Mouse (Mus musculus) WW6 (cell line): ENCODE results near the gene Exd2.
"Not testable (repeated sequence)": the region's sequence is repeated elsewhere in the genome, so short reads cannot be mapped to it uniquely, and the experiment has no call there.

Source experiments
- DNase-seq: peaks from one replicate; pipeline ENCODE4 v3.0.0-alpha.2; 2013; ENCODE audit warnings: low read depth, low spot score

Gene Exd2

DNA sequence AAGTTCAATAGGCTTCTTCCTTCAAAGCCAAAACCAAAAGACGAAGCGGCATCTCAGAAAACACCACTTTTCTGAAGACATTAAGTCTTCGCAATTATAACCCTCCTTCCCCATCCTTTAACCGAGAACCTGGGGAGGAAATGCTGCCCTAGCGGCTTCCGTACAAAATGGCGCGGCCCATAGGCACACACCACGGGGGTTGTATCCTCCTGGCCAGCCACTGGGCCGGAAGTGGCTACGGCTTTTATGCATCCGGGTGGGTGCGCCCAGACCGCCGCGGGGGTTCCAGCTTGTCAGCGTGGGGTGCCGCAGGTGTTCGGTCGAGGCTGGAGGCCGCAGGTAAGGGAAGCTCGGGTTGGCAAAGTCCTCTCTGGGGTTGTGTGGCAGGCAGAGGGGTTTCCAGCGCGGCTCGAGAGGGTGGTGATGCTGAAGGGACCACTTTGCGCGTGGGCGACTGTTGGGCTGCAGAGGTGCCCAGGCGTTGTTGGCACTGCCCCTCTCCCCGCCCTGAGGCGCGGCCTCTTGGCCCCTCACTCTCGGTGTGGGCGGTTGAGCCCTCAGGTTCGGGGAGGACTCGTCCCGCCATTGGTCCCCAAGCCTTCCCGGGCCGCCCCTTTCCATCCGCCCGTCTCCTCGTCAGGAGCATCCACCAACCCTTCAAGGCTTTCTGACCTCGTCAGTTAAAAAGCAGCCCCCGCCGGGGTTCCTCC lies at the start of gene Exd2:
Gene Exd2, plus strand, starts transcription at position 154 of the 710 bp plus-strand sequence.
- peak; percentile 60 for DNase-seq

DNA sequence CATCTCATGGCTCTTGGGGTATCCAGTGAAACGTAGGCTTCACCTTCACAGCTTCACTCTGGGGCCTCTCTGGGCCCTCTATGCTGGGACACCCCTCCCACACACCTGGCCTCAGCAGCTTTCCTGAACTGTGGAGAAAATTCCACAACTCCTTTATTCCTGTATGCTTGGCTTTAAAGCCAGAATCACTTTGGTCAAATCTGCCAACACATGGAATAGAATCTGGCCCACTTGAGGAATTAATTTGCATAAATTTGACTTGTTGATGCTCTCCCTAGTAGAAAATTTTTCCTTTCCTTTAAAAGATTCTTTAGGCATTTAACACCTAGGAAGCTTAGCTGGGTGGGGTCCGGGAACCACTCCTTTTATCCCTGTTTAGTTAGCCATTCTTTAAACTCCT lies 47.8 kb upstream of the Exd2 start:
- no peak for DNase-seq

DNA sequence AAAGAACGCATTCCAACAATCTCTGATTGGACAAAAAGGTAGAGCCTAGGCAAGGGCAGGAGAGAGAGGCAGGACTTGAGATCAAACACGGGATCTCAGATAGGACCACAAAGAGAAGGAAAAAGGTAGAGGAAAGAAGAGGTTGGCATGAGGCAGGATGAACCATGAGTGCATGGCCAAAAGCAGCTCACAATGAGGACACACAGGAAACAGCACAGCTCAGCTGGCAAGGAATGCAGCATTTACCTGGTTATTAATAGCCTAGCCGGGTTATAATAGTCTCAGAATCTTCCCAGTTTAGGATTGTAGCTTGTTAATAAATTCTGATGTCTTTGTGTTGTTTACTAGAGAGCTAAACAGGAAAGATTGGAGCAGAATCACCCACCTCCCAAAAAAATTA lies 35.2 kb upstream of the Exd2 start:
- no peak for DNase-seq

DNA sequence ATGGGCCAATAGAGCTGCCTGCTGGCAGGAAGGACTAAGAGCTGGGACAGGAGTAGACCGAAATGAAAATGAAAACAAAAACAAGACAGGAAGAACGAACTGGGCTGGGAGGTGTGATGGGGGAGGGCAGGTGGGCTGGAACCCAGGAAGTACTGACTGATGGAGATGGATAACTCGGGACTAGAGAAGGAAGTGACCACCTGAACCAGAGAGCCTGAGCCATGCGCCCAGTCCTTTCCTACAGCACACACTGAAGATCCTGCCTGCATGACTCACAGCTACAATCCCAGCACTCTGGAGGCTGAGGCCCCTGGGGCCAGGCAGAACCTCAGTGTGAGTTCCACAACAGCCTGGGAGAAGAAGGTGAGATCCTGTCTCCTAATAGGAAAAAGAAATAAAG lies 29.6 kb upstream of the Exd2 start:
- no peak for DNase-seq

GRCm38 (mm10) chr12:80434601-80434960 lies 28.3 kb upstream of the Exd2 start:
- DNase-seq = no peak

DNA sequence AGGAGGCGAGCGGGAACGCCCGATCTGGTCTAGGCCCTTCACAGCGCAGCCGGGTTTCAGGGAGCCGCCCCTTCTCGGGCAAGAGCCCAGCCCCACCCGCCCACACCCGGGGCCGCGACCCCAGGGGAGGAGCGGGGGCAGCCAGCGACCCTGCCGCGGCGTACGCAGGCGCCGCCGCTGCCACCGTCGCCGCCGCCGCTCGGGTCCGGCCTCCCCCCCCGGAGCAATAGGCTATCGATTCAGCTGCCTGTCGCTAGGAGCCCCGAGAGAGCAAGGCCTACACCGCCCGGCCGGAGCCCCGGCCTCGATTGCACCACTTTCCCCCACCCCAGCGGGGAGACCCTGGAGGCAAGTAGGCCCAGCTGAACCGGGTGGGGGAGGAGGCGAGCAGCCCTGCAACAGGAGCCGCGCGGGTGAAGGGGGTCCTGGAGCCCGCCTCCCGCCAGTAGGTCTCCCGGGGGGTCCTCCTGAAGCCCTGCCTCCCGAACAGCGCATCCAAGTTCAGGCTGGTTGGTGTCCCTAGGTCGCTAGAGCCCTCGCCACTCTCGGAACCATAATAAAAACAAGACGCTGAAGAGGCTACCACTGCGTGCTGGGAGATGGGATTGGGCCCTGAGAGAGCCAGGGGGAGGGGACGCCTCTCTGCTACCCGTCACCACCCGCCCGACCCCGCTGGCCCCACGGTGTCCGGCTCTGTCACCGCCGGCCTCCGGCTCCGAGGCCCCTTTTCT lies 27.8 kb upstream of the Exd2 start:
- DNase-seq = peak; percentile 42

- DNase-seq = no peak
Measured at GRCm38 (mm10) chr12:80435887-80436286, 27.0 kb upstream of the Exd2 start.

- peak; percentile 39 for DNase-seq
Measured at GRCm38 (mm10) chr12:80436336-80436976, 26.4 kb upstream of the Exd2 start, which contains the start of gene Dcaf5. Dcaf5 (minus strand) TSS chr12:80436601.

DNA sequence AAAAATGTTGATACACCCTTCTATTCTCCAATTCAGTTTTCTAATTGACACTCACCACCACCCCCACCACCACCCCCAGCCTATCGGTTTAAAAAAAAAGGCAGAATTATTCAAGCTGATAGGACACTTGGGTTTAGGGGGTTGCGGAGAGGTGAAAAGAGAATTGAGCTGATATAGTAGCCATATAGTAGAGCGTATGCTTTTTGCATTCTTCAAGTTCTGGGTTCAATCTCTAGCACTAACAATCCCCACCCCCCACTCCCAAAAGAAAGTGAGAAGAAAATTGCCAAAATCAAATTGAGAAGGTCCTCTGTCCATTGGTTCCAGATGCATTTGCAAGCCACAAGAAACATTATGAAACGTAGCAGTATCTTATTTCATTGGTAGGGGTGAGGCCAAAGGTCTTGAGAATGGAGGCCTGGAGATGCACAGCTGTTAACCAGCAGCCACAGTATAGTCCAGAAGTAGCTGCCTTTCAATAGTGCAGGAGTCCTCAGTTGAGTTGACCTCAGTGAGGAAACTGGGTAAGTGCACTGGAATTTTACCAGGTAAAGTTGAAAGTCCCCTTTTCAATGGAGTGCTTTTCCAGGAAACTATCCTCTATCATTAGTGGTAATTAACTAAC lies 25.7 kb upstream of the Exd2 start:
- no peak for DNase-seq

DNA sequence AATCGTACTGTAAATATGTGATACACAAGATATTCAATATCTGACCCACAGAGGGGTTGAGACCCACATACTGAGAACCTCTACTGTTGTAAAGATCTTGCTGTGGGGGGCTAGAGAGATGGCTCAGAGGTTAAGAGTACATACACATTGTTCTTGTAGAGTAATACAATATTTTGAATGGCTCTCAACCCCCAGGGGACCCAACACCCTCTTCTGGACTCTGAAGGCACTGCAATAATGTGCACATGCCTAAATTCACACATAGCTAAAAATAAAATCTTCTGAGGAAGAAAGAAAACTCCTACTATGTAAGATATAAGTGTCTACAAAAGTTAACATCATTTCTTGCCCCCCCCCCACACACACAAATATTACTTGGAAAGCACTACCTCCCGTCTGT lies 21.9 kb upstream of the Exd2 start:
- no peak for DNase-seq

DNA sequence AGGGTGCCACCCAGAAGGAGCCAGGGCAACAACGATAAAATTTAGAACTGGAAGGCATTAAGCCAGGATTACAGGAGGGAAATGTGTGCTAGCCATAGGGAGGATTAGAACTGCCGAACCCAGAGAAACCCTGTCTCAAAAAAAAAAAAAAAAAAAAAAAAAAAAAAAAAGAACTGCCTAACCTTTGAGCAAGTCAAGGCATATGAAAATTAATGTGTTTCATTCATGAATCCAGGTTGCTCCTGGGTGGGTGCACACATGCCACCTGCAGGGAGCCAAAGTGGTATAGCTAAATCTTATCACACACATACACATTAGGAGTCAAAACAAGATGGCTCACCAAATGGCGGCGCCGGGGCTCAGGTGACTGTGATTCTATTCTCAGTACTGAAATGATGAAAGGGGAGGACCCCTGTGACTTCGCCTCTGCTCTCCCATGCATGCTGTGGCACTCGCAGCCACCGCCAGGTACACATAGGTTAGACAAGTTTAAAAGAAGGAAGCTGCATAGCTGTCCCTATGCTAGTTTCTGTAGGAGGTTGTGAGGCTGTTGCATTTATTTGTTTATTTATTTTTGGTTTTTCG lies 18.3 kb upstream of the Exd2 start:
- no peak for DNase-seq

DNA sequence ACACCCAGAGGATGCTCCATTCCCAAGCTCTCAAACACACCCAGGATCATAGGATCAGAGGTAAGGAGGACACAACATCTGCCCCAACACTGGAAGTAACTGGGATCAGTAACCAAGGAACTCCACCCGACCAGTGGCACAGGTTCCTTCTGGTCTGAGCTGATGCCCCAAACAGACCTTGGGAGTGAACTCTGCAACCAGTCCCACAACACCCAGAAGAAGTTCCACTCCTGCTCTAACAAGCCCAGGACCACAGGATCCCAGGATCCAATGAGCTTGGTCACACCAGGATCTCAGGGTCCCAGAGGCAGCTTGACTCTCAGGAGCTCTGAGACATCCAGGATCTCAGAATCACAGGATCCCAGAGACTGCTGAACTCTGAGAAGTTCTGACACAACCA lies 9.4 kb upstream of the Exd2 start:
- DNase-seq = no peak

DNA sequence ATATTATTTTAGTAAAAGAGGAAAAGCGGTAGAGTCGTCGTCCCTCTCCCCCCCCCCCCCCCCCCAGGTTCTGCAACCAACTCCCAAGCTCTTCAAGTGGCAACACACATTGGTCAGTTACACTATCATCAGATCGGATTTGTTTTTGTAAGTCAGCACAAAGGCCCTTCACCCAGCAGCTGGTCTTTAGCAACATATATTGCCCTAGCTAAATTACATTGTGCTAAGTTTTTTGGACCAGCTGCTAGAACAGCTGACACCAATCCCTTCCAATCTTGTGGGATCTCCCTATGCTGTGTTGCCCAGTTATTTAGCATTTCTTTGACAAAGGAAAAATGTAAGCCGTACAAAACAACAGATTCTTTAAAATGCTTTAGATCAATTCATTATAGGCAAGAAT lies 4.9 kb upstream of the Exd2 start:
- DNase-seq = no peak

DNA sequence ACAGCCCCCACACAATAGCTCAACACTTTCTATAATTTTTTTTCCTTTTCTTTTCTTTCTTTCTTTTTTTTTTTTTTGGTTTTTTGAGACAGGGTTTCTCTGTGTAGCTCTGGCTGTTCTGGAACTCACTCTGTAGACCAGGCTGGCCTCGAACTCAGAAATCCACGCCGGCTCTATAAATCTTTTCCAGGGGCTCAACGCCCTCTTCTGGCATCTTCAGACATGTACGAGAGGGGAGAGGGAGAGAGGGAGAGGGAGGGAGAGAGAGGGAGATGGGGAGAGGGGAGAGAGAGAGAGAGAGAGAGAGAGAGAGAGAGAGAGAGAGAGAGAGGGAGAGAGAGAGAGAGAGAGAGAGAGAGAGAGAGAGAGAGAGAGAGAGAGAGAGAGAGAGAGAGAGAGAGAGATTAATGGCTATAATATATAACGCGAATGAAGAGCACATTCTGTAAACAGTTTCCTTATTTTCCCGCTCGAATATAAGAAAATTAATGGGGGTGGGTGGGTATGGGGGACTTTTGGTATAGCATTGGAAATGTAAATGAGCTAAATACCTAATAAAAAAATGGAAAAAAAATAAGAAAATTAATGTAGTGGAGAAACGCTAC lies 501 bp upstream of the Exd2 start:
- DNase-seq = not testable (repeated sequence)

DNA sequence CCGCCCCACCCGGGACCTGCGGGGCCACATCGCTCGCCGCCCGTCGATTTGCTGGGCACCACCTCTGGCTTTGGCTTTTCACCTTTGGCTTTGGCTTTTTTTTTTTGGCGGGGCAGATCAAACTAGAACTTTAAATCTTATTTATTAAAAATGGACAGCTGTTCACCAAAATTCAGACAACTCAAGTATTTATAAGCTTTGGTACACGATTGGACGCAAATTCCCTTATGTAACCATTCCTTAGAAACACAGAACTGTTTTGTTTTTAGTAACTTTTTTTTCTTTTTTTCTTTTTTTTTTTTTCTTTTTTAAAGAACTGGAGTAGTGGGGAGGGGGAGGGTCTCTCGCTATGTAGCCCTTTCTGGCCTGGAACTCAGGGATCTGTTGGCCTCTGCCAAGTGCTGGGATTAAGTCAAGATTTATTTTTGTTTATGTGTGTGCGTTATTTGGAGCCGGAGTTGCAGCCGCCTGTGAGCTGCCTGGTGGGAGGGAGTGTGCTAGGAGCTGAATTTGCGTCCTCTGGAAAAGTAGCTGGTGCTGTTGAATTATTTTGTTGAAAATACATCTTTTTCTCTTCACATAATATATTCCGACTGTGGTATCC lies 873 bp downstream of the Exd2 start:
- no peak for DNase-seq

DNA sequence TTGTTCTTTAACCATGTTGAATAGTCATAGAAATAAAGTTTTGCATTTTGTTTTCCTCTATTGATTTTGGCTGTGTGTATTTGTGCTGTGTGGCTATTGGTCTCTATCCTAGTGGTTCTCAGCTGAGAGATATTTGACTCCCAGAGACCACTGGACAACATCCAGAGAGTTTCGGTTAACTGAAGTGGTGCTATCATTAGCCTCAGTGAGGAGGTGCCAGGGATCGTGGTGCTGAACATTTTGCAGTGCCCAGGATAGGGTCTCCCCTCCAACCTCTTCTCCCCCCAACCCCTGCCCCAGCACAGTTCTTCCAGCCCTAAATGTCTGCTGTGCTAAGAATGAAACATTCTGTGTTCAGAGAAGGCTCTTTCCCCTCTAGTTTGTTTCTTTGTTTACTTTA lies 7.3 kb downstream of the Exd2 start:
- DNase-seq = no peak

- DNase-seq = no peak
Measured at GRCm38 (mm10) chr12:80471926-80472325, 9.0 kb downstream of the Exd2 start.

DNA sequence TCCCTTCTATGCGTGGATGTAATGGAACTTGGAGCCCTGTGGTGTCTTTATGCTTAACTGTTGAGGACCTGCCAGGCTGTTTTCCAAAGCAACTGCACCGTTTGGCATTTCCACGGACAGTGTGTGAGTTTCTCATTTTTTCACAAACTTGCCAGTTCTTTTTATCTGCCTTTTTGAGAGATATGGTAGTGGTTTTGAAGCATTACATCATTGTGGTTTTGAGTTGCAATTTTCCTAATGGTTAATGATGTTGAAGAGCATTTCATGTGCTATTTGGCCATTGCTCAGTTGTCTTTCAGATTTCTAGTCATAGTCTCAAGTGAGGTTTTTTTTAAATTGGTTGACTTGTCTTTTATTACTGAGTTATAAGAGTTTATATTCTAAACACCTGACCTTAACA lies 10.8 kb downstream of the Exd2 start:
- DNase-seq = no peak

- no peak for DNase-seq
Measured at GRCm38 (mm10) chr12:80479986-80480385, 17.1 kb downstream of the Exd2 start.

DNA sequence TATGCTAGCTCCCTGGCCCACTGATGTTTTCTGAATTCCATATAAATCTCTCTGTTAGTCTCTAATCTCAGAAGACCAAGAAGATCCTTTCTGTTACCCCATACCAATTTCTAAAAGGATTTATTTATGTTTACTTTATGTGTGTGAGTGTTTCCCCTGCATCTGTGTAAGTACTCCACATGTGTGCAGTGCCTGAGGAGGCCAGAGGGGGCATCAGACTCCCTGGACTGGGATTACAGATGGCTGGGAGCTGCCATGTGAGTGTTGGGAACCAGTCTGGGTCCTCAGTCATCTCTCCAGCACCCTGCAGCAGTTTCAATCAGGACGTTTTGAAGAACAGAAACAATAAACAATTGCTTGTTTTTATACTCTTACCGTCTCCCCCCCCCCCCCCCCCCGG lies 20.5 kb downstream of the Exd2 start:
- DNase-seq = no peak

DNA sequence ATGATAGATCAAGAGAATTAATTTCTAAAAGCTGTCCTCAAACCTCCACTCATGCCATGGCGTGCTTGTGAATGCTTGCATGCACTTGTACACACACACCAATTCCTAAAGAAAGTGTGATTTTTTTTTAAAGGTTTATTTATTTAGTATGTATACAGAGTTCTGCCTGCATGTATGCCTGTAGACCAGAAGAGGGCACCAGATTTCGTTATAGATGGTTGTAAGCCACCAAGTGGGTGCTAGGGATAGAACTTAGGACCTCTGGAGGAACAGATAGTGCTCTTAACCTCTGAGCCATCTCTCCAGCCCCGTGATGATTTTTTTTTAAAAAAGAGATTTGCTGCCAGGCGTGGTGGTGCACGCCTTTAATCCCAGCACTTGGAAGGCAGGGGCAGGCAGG lies 30.4 kb downstream of the Exd2 start:
- DNase-seq = no peak
